Mouse (Mus musculus) frontal cortex, postnatal 36 days (tissue): ENCODE results near the gene Garnl3.

ENCODE experiments used
- DNase-seq, 2 experiments: peaks; one replicate each; pipeline ENCODE4 v3.0.0; 2022; ENCODE audit warnings: low spot score in 2 of 2

Gene Garnl3

DNA sequence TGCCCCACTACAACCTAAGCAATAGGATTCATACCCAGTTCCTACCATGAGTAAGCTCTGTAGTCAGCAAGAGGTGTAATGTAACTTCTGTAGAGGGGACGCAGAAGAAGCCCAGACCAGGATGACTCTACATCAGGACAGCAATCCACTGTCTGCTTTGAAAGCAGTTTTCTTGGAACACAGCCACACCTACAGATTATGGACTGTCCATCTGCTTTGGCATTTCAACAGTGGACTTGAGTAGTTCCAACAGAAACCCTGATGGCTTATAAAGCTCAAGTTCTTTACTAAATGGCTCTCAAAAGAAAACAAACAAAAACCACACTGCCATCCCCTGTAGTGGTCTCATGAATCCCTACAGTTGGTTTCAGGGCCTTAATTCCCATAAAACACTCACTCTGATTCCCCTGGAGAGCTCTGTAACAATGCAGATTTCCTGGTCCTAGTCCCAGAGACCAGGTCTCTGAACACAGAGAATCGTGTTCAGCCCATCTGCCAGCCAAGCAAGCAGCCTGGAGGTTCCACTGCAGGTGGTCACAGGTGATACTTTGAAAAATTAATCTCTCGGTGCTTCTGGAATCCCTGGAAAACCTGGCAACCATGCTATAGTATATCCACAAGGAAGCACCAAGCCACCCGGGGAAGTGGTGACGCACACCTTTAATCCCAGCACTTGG lies 42.0 kb downstream of the Garnl3 start:
- DNase-seq = no peak

DNA sequence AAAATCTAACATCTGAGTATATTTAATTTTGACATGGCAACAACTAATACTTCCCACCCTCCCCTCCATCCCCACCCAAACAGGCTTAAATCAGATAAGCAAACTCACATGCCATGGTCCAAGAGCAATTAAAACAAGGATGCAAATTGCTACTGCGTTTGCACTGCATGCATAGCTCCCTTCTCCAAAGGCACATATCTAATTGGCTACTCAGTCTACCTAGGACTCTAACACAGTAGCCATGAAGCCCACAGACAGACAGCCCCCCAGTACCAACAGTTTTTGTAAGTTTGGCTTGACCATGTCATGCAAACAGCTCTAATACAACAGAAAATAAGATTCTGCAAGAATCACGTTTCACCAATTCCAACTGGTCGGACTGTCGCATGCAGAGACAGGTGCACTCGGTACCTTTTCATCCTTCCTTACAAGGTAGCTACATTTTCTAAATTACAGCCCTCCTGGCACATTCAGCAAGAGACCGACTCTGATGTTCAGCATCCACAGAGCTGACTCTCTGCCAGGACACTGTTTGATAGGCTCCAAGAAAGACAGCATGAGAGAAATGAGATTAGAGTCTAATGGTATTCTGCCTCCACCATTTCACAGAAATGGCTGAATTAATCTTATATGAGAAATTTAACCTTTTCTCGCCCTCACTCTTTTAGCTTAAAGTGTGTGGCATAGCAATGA lies 44.6 kb downstream of the Garnl3 start:
- no peak for DNase-seq

GRCm38 (mm10) chr2:33086016-33086596 lies 45.3 kb downstream of the Garnl3 start:
- DNase-seq = no peak

DNA sequence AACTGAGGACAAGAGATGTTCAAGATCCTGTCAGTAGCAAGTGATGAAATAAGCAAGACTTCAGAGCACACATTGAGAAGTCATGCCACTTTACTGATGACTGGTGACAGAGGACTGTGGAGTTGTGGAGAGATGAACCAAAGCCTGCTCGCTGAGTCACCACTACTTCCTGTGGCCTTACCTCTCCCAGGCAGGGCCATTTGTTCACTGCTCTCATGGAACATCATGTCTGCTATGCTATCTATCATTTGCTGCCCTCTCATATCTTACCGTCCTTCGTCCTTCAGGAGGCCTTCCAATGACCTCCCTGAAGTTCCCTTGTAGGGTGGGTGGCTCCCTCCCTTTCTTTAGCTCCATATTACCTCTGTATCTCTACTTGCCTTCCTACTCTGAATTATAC lies 47.2 kb downstream of the Garnl3 start:
- no peak for DNase-seq

DNA sequence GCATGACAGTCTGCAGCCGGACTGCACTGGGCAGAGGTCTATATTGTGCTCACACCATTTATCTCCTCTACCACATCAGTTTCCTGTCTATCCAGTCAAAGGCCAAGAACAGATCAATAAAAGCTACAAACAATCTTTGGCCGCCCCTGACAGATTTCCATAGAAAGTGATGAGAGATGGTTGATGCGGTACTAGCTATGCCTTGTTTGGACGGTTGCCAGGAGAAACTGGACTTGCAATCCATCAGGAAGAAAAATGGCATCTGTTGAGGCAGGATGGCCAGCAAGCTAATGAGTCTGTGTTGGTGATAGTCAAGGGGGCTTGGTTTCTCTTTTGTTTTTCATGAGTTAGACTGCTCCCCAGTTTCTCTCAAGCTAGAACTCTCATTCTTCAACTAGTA lies 51.3 kb downstream of the Garnl3 start:
- no peak for DNase-seq

- DNase-seq = peak in 1 of 2 experiments; percentile 56
These were observed 54.2 kb downstream of the Garnl3 start for GRCm38 (mm10) chr2:33077252-33077651.

DNA sequence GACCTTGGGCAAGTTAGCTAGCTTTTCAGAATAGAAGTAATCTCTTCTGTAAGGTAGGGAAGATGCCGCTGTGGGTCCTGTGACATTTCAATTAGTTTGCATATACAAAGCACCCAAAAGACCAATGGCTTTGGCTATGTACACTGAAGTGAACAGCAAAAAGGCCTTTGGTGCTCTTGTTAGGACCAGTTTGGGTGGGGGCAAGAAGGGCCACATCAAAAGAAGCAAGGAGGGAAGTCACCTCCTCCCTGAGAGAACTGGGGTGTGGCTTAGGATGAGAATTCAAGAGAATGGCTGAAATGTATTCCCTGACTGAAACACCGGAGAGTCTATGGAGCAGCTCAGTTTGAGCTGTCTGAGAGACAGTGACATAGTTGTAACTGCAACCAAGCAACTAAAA lies 56.5 kb downstream of the Garnl3 start:
- no peak for DNase-seq

GRCm38 (mm10) chr2:33074188-33074587 lies 57.3 kb downstream of the Garnl3 start:
- DNase-seq = no peak

- no peak for DNase-seq
These were observed 59.1 kb downstream of the Garnl3 start for GRCm38 (mm10) chr2:33072333-33072732.

DNA sequence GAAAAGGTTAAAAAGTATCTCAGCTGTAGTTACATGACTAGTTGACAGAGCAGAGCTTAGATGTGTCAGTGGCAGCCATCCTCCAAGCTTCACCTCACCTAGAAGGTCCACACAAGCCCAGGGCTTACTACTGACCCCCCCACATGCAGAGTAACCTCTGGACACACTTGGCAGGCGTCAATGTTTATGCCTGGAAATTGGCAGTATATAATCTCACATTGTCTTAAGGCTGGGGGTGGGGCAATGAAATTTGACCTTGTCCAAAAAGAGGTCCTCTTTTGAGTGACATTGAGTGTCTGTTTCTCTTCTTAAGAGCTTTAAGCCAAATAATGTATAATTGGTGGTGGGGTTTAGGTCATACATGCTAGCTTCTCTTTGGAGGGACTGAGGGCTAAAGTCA lies 65.8 kb downstream of the Garnl3 start:
- no peak for DNase-seq

- no peak for DNase-seq
These were observed 68.7 kb downstream of the Garnl3 start for GRCm38 (mm10) chr2:33062744-33063143.

- DNase-seq = peak; percentile 40 to 44
These were observed 72.5 kb downstream of the Garnl3 start for GRCm38 (mm10) chr2:33058926-33059325.

- DNase-seq = no peak
These were observed 73.9 kb downstream of the Garnl3 start for GRCm38 (mm10) chr2:33057514-33057913.

GRCm38 (mm10) chr2:33053966-33054365 lies 77.5 kb downstream of the Garnl3 start:
- no peak for DNase-seq

DNA sequence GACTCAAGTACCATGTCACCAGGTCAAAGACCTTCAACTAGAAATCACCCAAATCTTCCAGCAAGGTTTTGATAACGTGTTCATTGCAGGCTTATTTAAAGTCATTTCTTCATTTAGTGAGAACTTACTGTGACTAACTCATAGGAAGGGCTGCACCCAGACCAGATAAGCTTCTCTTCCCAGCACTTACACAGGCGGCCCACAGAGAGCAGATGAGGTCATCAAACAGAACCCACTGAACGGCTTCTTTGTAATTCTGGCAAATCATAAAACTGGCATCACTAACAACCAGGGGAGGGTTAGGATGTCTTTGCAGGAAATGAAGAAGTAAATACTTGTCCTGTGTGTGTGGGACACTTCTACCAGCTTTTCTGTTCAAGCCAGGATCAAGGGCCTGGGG lies 84.1 kb downstream of the Garnl3 start:
- no peak for DNase-seq

DNA sequence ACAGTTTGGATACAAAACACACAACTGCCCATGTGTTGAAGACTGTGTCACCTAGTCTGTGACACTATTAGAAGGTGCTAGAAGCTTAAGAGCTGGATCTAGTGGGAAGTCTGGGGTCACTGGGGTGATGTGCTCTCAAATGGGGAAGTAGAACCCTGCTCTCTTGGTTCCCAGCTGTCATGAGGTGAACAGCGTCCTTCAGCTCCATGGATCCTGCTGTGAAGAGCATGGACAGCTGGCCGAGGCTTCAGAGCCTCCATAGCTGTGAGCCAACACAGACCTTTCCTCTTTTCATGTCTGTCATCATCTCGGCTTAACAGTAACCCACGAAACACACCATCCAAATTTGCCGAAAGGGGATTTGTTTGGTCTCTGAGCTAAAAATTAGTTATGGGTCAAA lies 84.5 kb downstream of the Garnl3 start:
- DNase-seq = no peak

GRCm38 (mm10) chr2:33045899-33046298 lies 85.6 kb downstream of the Garnl3 start:
- no peak for DNase-seq

GRCm38 (mm10) chr2:33042781-33043180 lies 88.7 kb downstream of the Garnl3 start:
- DNase-seq = no peak

DNA sequence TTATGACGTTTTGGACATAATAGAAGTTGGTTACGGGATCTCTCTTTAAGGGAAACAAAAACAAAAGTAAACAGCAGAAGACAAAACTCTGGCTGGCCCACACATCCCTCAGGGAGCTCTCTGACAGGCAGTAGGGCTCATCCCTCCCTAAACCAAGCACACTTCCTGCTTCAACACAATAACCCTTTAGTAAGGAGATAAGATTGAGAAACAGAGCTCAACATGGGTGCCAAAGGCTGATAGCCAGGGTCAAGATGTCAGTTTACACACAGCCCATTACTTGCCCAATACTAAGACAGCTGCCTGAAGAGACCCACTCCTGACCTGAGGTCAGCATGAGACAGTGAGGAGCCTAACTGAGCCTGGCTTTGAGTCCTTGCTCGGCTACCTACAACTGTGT lies 89.9 kb downstream of the Garnl3 start:
- no peak for DNase-seq

GRCm38 (mm10) chr2:33037429-33037828 lies 94.0 kb downstream of the Garnl3 start:
- DNase-seq = peak; percentile 68 to 88

DNA sequence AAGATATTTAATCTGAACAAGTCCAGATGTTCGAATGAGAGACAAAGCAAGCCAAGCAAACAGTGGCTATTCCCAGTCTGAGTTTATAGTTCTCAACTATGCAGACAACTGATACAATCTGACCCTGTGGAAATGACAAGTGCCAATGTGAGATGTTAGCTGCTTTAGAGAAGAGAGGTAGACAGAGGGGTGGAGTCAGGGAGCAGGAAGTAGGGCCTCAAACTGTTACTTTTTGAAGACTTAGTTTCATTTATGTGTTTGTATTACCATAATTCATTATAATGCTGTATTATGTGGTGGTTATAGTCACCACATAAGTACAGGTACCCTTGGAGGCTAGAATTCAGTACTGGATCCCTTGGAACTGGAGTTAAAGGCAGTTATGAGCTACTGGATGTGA lies 96.2 kb downstream of the Garnl3 start:
- no peak for DNase-seq

- peak; percentile 84 for DNase-seq
These were observed 98.2 kb downstream of the Garnl3 start for GRCm38 (mm10) chr2:33033281-33033680.

DNA sequence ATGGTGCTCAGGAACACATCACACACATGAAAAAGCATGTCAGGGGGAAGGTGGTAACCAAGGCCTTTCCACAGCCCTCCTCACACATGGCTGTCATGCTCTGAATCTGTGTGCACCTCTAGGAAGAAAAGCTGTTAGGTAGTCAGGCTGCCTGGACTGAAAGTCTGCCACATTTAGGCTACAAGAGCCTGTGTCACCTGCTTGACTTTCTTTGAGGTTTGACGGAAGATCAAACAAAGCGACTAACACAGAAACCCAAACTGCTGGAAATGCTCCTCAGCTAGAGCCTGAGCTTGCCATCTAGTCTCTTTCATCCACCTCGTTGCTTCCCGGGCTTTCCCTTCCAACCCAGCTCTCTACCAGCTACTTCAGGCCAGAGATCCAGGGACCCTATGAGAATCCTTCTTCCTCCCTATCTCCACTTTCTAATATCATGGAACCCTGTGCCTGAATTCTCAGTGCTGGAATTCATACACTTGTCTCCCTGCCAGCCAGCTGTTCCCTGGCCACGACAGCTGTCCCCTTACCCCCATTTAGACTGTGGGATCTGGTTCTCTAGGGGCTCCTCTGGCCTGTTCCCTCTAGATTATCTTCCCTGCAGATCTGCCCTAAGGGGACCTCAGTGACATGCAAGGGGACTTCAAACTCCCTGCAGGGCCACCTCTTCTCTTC lies 98.9 kb downstream of the Garnl3 start:
- DNase-seq = no peak
